Mouse (Mus musculus): ENCODE results near the gene Fam98b.

Fam98b gene

GRCm38 (mm10) chr2:117249255-117250000 is at the start of gene Fam98b:
Fam98b (plus strand) TSS chr2:117249739.
- DNase-seq (ENCODE audit: low spot score in 2 of 2): peak; percentile 81 to 87

GRCm38 (mm10) chr2:117200869-117201338 is 48.6 kb upstream of the Fam98b start:
- DNase-seq (ENCODE audit: low spot score in 2 of 2): no peak

GRCm38 (mm10) chr2:117203350-117203749 is 46.2 kb upstream of the Fam98b start:
- DNase-seq (ENCODE audit: low spot score in 2 of 2): no peak

GRCm38 (mm10) chr2:117204534-117204933 is 45.0 kb upstream of the Fam98b start:
- DNase-seq (ENCODE audit: low spot score in 2 of 2): no peak

- no peak for DNase-seq (ENCODE audit: low spot score in 2 of 2)
Measured at GRCm38 (mm10) chr2:117205066-117205465, 44.5 kb upstream of the Fam98b start.

GRCm38 (mm10) chr2:117210416-117211085 is 39.0 kb upstream of the Fam98b start:
- DNase-seq (ENCODE audit: low spot score in 2 of 2): no peak

GRCm38 (mm10) chr2:117216152-117216551 is 33.4 kb upstream of the Fam98b start:
- peak in 1 of 2 experiments; percentile 22 for DNase-seq (ENCODE audit: low spot score in 2 of 2)

GRCm38 (mm10) chr2:117217695-117218216 is 31.8 kb upstream of the Fam98b start:
- no peak for DNase-seq (ENCODE audit: low spot score in 2 of 2)

GRCm38 (mm10) chr2:117219536-117219935 is 30.0 kb upstream of the Fam98b start:
- DNase-seq (ENCODE audit: low spot score in 2 of 2): no peak

- DNase-seq (ENCODE audit: low spot score in 2 of 2): no peak
Measured at GRCm38 (mm10) chr2:117222651-117223050, 26.9 kb upstream of the Fam98b start.

GRCm38 (mm10) chr2:117228601-117229125 is 20.9 kb upstream of the Fam98b start:
- no peak for DNase-seq (ENCODE audit: low spot score in 2 of 2)

GRCm38 (mm10) chr2:117230261-117230660 is 19.3 kb upstream of the Fam98b start:
- no peak for DNase-seq (ENCODE audit: low spot score in 2 of 2)

GRCm38 (mm10) chr2:117231257-117231656 is 18.3 kb upstream of the Fam98b start:
- DNase-seq (ENCODE audit: low spot score in 2 of 2): peak; percentile 50 to 84

- DNase-seq (ENCODE audit: low spot score in 2 of 2): no peak
Measured at GRCm38 (mm10) chr2:117241953-117242352, 7.6 kb upstream of the Fam98b start.

- peak; percentile 31 for DNase-seq (ENCODE audit: low spot score in 2 of 2)
Measured at GRCm38 (mm10) chr2:117250001-117250510, 517 bp downstream of the Fam98b start.

GRCm38 (mm10) chr2:117255415-117255814 is 5.9 kb downstream of the Fam98b start:
- no peak for DNase-seq (ENCODE audit: low spot score in 2 of 2)

- DNase-seq (ENCODE audit: low spot score in 2 of 2): no peak
Measured at GRCm38 (mm10) chr2:117257617-117258016, 8.1 kb downstream of the Fam98b start.

- no peak for DNase-seq (ENCODE audit: low spot score in 2 of 2)
Measured at GRCm38 (mm10) chr2:117262184-117262583, 12.6 kb downstream of the Fam98b start.

- DNase-seq (ENCODE audit: low spot score in 2 of 2): peak; percentile 62 to 79
Measured at GRCm38 (mm10) chr2:117263786-117264408, 14.4 kb downstream of the Fam98b start.

GRCm38 (mm10) chr2:117288291-117288690 is 38.8 kb downstream of the Fam98b start:
- no peak for DNase-seq (ENCODE audit: low spot score in 2 of 2)

GRCm38 (mm10) chr2:117299596-117300448 is 50.3 kb downstream of the Fam98b start:
- no peak for DNase-seq (ENCODE audit: low spot score in 2 of 2)
